Mouse (Mus musculus): ENCODE data around the gene Grin2d. TPM values are rescaled to one million over a fixed set of nuclear protein-coding genes. Genes with fewer than 3 reads are reported as not detected.

The Grin2d gene
- polyA plus RNA-seq, 1 experiment from 2014 or later: 0.39 TPM

- DNase-seq (ENCODE audit: low spot score): peak; percentile 42
- WGBS: 14% methylated on average over 8 of the region's 8 CpGs
- ATAC-seq (ENCODE audit: low FRiP score): no peak
- Histone ChIP-seq H3K4me1 (replicated peaks; ENCODE audit: control insufficient read depth, insufficient read depth, low read length) (peaks cover 15% of the 10 kb centered on the region), H3K4me3 (ENCODE audit: low read depth, low read length) (peak overlapping the region; percentile 28), H3K27me3 (ENCODE audit: control insufficient read depth, insufficient read depth, low read length) (peaks cover 39% of the 10 kb centered on the region), H3K9ac (ENCODE audit: low read depth, low read length) (peak overlapping the region; percentile 50), H3K9me3 (ENCODE audit: control insufficient read depth, low read length) (no peaks in the 10 kb centered on the region), H3K27ac (ENCODE audit: low read depth, low read length) (no peak overlapping the region), H3K4me2 (replicated peaks; ENCODE audit: low read depth, low read length) (peak overlapping the region; percentile 56), H3K36me3 (ENCODE audit: control insufficient read depth, insufficient read depth, low read length) (no peaks in the 10 kb centered on the region)
Measured at GRCm38 (mm10) chr7:45869107-45869670, 9.0 kb downstream of the Grin2d start.

GRCm38 (mm10) chr7:45867871-45868270 lies 10.3 kb downstream of the Grin2d start:
- WGBS: 12% methylated on average over 2 of the region's 2 CpGs
- no peaks in the 10 kb centered on the region for H3K9me3 ChIP-seq (ENCODE audit: control insufficient read depth, low read length)
- H3K4me2 ChIP-seq (replicated peaks; ENCODE audit: low read depth, low read length): peak overlapping the region; percentile 6; the same call in 1 of the 2 replicates
- peaks cover 39% of the 10 kb centered on the region for H3K27me3 ChIP-seq (ENCODE audit: control insufficient read depth, insufficient read depth, low read length)
- peaks cover 15% of the 10 kb centered on the region for H3K4me1 ChIP-seq (replicated peaks; ENCODE audit: control insufficient read depth, insufficient read depth, low read length)
- 0 out of 2 replicates have a peak overlapping the region, but pooled peaks have one; percentile 20 for H3K9ac ChIP-seq (ENCODE audit: low read depth, low read length)
- ATAC-seq (ENCODE audit: low FRiP score) (peak; percentile 7; the same call in 1 of the 2 replicates), DNase-seq (ENCODE audit: low spot score) (peak; percentile 45)
- no peak overlapping the region for H3K4me3 ChIP-seq (ENCODE audit: low read depth, low read length)
- no peak overlapping the region for H3K27ac ChIP-seq (ENCODE audit: low read depth, low read length)
- no peaks in the 10 kb centered on the region for H3K36me3 ChIP-seq (ENCODE audit: control insufficient read depth, insufficient read depth, low read length)

- no peaks in the 10 kb centered on the region for H3K9me3 ChIP-seq (ENCODE audit: control insufficient read depth, low read length)
- peak overlapping the region; percentile 46 for H3K4me3 ChIP-seq (ENCODE audit: low read depth, low read length)
- peak overlapping the region; percentile 69 for H3K4me2 ChIP-seq (replicated peaks; ENCODE audit: low read depth, low read length)
- under 1% methylated on average over 110 of the region's 117 CpGs for WGBS
- ATAC-seq (ENCODE audit: low FRiP score) (peak; percentile 63), DNase-seq (ENCODE audit: low spot score) (peak; percentile 95)
- peaks cover 38% of the 10 kb centered on the region for H3K27me3 ChIP-seq (ENCODE audit: control insufficient read depth, insufficient read depth, low read length)
- H3K9ac ChIP-seq (ENCODE audit: low read depth, low read length): peak overlapping the region; percentile 72
- H3K27ac ChIP-seq (ENCODE audit: low read depth, low read length): peak overlapping the region; percentile 8; the same call in 1 of the 2 replicates
- H3K4me1 ChIP-seq (replicated peaks; ENCODE audit: control insufficient read depth, insufficient read depth, low read length): peaks cover 15% of the 10 kb centered on the region
- H3K36me3 ChIP-seq (ENCODE audit: control insufficient read depth, insufficient read depth, low read length): no peaks in the 10 kb centered on the region
Measured at GRCm38 (mm10) chr7:45865925-45866910, 12.0 kb downstream of the Grin2d start.

DNA sequence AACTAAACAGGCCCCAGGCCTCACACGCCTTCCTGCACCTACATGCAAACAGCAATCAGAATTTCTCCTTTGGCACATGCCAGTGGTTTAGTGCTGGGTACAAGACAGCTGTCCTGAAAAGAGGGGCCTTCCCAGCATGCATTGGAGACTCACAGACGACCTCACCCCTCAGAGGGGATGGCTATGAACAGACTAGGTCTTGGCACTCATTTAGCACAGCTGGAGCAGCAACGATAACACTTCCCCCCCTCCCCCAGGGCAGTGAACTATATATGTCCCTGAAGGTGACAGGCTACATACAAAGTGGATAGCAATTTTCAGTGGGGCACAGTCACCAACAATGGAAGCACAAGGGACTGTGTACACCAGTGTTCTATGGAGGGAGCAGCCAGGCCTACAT lies 13.7 kb downstream of the Grin2d start:
- peaks cover 5% of the 10 kb centered on the region for H3K4me1 ChIP-seq (replicated peaks; ENCODE audit: control insufficient read depth, insufficient read depth, low read length)
- no peak overlapping the region for H3K4me3 ChIP-seq (ENCODE audit: low read depth, low read length)
- ATAC-seq (ENCODE audit: low FRiP score): no peak
- no peak overlapping the region for H3K4me2 ChIP-seq (replicated peaks; ENCODE audit: low read depth, low read length)
- H3K27me3 ChIP-seq (ENCODE audit: control insufficient read depth, insufficient read depth, low read length): peaks cover 21% of the 10 kb centered on the region
- no peak overlapping the region for H3K9ac ChIP-seq (ENCODE audit: low read depth, low read length)
- DNase-seq (ENCODE audit: low spot score): no peak
- WGBS: 82% methylated on average over 3 of the region's 3 CpGs
- no peaks in the 10 kb centered on the region for H3K9me3 ChIP-seq (ENCODE audit: control insufficient read depth, low read length)
- H3K36me3 ChIP-seq (ENCODE audit: control insufficient read depth, insufficient read depth, low read length): no peaks in the 10 kb centered on the region
- H3K27ac ChIP-seq (ENCODE audit: low read depth, low read length): no peak overlapping the region

DNA sequence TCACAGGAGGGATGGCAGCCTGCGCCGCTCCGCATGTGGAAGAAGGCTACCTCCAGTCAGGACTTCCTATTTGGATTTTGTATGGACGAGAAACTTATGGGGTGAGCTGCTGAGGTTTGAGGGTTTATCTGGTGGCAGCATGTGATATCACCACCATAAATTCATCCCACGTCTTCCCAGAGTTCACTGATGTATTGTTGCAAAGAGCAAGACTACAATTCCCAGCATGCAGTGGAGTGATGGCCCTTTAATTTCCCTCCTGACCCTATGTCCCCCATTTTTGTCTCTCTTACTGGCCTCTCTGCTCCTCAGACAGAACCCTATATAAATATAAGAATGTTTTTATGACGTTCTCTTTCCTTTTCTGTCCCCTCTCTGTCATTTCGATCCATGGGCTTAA lies 15.4 kb downstream of the Grin2d start:
- WGBS: 91% methylated on average over 7 of the region's 7 CpGs
- ATAC-seq (ENCODE audit: low FRiP score) (no peak), DNase-seq (ENCODE audit: low spot score) (no peak)
- Histone ChIP-seq H3K27me3 (ENCODE audit: control insufficient read depth, insufficient read depth, low read length) (peaks cover 17% of the 10 kb centered on the region; the same call in 1 of the 2 replicates), H3K9me3 (ENCODE audit: control insufficient read depth, low read length) (no peaks in the 10 kb centered on the region), H3K4me3 (ENCODE audit: low read depth, low read length) (no peak overlapping the region), H3K4me1 (replicated peaks; ENCODE audit: control insufficient read depth, insufficient read depth, low read length) (peaks cover 2% of the 10 kb centered on the region; the same call in 1 of the 2 replicates), H3K9ac (ENCODE audit: low read depth, low read length) (no peak overlapping the region), H3K4me2 (replicated peaks; ENCODE audit: low read depth, low read length) (no peak overlapping the region), H3K36me3 (ENCODE audit: control insufficient read depth, insufficient read depth, low read length) (no peaks in the 10 kb centered on the region), H3K27ac (ENCODE audit: low read depth, low read length) (no peak overlapping the region)

DNA sequence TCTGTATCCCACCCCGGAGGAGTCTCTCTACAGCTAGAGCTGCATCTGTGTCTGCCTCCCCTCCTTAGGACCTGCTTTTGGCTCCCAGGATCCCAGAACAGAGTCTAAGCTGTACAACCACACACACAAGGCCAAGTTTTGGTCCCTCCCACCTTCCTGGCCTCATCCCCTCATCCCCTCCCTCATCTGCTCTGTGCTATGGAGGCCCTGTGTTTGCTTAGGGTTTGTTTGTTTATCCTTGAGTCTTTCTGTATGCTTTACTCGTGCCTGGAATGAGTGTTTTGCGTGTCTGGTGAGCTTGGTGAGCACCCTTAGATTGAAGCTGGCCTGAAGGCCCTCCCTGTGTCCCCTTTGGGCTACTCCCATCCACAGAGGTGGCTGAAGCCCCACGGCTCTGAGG lies 19.2 kb downstream of the Grin2d start:
- Histone ChIP-seq H3K4me2 (replicated peaks; ENCODE audit: low read depth, low read length) (no peak overlapping the region), H3K9ac (ENCODE audit: low read depth, low read length) (no peak overlapping the region), H3K4me3 (ENCODE audit: low read depth, low read length) (no peak overlapping the region), H3K36me3 (ENCODE audit: control insufficient read depth, insufficient read depth, low read length) (no peaks in the 10 kb centered on the region), H3K27ac (ENCODE audit: low read depth, low read length) (no peak overlapping the region), H3K27me3 (ENCODE audit: control insufficient read depth, insufficient read depth, low read length) (peaks cover 16% of the 10 kb centered on the region), H3K9me3 (ENCODE audit: control insufficient read depth, low read length) (no peaks in the 10 kb centered on the region), H3K4me1 (replicated peaks; ENCODE audit: control insufficient read depth, insufficient read depth, low read length) (no peaks in the 10 kb centered on the region)
- DNase-seq (ENCODE audit: low spot score) (no peak), ATAC-seq (ENCODE audit: low FRiP score) (no peak)
- 65% methylated on average over 4 of the region's 4 CpGs for WGBS

- ATAC-seq (ENCODE audit: low FRiP score): peak; percentile 53; the same call in 1 of the 2 replicates
- Histone ChIP-seq H3K4me3 (ENCODE audit: low read depth, low read length) (peak overlapping the region; percentile 15), H3K36me3 (ENCODE audit: control insufficient read depth, insufficient read depth, low read length) (no peaks in the 10 kb centered on the region), H3K27me3 (ENCODE audit: control insufficient read depth, insufficient read depth, low read length) (peaks cover 18% of the 10 kb centered on the region), H3K4me1 (replicated peaks; ENCODE audit: control insufficient read depth, insufficient read depth, low read length) (no peaks in the 10 kb centered on the region), H3K9me3 (ENCODE audit: control insufficient read depth, low read length) (no peaks in the 10 kb centered on the region), H3K9ac (ENCODE audit: low read depth, low read length) (no peak overlapping the region), H3K27ac (ENCODE audit: low read depth, low read length) (no peak overlapping the region), H3K4me2 (replicated peaks; ENCODE audit: low read depth, low read length) (peak overlapping the region; percentile 30)
- peak; percentile 60 for DNase-seq (ENCODE audit: low spot score)
- WGBS: 2% methylated on average over 29 of the region's 30 CpGs
Measured at GRCm38 (mm10) chr7:45856950-45857901, 21.0 kb downstream of the Grin2d start.

GRCm38 (mm10) chr7:45853089-45853488 lies 25.1 kb downstream of the Grin2d start:
- Histone ChIP-seq H3K4me2 (replicated peaks; ENCODE audit: low read depth, low read length) (no peak overlapping the region), H3K36me3 (ENCODE audit: control insufficient read depth, insufficient read depth, low read length) (no peaks in the 10 kb centered on the region), H3K9me3 (ENCODE audit: control insufficient read depth, low read length) (no peaks in the 10 kb centered on the region), H3K4me3 (ENCODE audit: low read depth, low read length) (no peak overlapping the region), H3K4me1 (replicated peaks; ENCODE audit: control insufficient read depth, insufficient read depth, low read length) (no peaks in the 10 kb centered on the region), H3K27ac (ENCODE audit: low read depth, low read length) (no peak overlapping the region), H3K27me3 (ENCODE audit: control insufficient read depth, insufficient read depth, low read length) (peaks cover 10% of the 10 kb centered on the region), H3K9ac (ENCODE audit: low read depth, low read length) (no peak overlapping the region)
- DNase-seq (ENCODE audit: low spot score) (no peak), ATAC-seq (ENCODE audit: low FRiP score) (no peak)
- 90% methylated on average over 12 of the region's 12 CpGs for WGBS
